Mouse (Mus musculus) embryonic facial prominence, embryonic 10.5 days (tissue): ENCODE measurements around the gene Smtn. TPM values are rescaled to one million over a fixed set of nuclear protein-coding genes. Genes with fewer than 3 reads are reported as not detected.

Experiments
- DNase-seq: peaks from one replicate; pipeline ENCODE4 v3.0.0-alpha.2; 2017; ENCODE audit warnings: low spot score
- H3K27ac ChIP-seq: fragments of 300-500 bp; sonication (generic); replicated peaks from 2 replicates; pipeline ENCODE4 v1.5.1; 2016; ENCODE audit warnings: mild to moderate bottlenecking
- H3K27me3 ChIP-seq: fragments of 300-500 bp; sonication (generic); replicated peaks from 2 replicates; pipeline ENCODE4 v1.6.1; 2016; ENCODE audit warnings: low read depth, mild to moderate bottlenecking; ENCODE audit not compliant: poor library complexity, severe bottlenecking
- H3K36me3 ChIP-seq: fragments of 300-500 bp; sonication (generic); replicated peaks from 2 replicates; pipeline ENCODE4 v1.6.1; 2016; ENCODE audit warnings: mild to moderate bottlenecking, moderate library complexity
- H3K4me1 ChIP-seq: fragments of 300-500 bp; sonication (generic); 2 replicates; pipeline ENCODE4 v1.6.1; 2016
- H3K4me3 ChIP-seq: fragments of 300-500 bp; sonication (generic); 2 replicates; pipeline ENCODE4 v1.5.1; 2016; ENCODE audit warnings: mild to moderate bottlenecking, moderate library complexity
- H3K9me3 ChIP-seq: fragments of 300-500 bp; sonication (generic); 2 replicates; pipeline ENCODE4 v1.6.1; 2016; ENCODE audit warnings: mild to moderate bottlenecking
- WGBS: fragments of 180-500 bp; shearing (Covaris S2); methylation state at CpG from one replicate; pipeline ENCODE4 v1.1.7; 2016; 5-methylcytosine and 5-hydroxymethylcytosine counted together
- polyA plus RNA-seq: library from polyadenylated mRNA; unstranded; fragments of >200 nt; fragmentation: Nextera tagmentation; extraction: Ambion mirVana; gene quantifications from 2 replicates; pipeline ENCODE4 v1.2.1, GENCODE M21; 2016

The Smtn gene
- polyA plus RNA-seq, 1 experiment from 2014 or later, result 42.6 TPM

DNA sequence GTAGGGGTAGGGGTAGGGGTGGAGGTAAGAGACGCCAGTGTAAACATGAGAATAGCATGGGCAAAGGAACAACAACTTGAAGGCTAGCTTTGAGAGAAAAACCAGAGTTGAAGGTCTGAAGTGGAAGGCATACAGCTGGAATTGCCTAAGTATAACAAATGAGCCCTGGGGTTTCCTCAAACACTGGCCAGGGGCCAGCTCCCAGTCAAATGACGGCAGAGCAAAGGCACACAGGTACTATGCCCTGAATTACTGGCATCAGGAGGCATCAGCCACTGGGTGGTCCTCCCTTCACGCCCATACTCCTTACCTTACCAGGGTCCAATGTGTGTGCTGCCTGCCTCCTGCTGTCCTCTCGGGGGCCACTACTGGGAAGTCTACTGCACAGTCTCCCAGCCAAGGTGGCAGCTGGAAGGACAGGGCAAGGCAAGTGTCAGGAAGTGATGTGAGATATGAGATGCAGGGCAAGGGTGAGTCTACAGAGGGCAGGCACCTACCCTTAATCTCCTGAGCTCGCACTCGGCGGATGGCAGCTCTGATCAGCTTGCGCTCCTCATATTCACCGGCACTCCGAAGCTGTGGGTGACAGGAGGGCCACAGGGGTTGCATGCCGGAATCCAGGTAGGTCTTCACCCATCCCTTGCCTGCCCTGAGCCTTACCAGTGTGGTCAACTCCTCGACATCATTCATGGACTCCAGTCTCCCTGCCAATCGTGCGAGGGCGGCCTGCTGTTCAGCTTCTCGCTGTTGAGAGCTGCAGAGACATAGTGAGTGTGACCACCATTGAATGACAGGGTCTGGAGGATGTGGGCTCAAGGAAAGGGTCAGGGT is 8.1 kb downstream of the Smtn start:
- Histone ChIP-seq H3K4me3 (no peak overlapping the region), H3K27me3 (no peaks in the 10 kb centered on the region), H3K9me3 (no peaks in the 10 kb centered on the region), H3K27ac (no peak overlapping the region), H3K36me3 (peaks cover 76% of the 10 kb centered on the region), H3K4me1 (peaks cover 28% of the 10 kb centered on the region)
- no peak for DNase-seq
- WGBS, result 90% methylated on average over 16 of the region's 16 CpGs

DNA sequence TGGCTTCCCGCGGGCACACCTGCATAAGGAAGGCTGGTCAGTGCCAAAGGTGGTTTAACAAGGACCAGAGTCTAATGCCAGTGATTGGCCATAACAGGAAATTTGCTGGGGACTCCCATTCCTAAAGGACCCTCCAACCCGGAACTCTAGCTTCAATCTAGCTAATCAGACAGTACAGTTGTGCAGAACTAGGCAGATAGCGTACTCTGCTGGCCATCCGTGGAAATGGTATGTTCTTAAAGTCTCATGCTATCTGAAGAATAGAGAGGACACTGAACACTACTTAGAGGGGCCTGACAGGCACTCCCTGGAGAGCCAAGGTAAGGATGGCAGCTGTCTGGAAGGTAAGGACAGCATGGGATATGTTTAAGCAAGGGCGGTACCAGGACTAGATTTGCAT is 8.8 kb downstream of the Smtn start:
- Histone ChIP-seq H3K36me3 (peaks cover 77% of the 10 kb centered on the region), H3K4me1 (peaks cover 21% of the 10 kb centered on the region), H3K4me3 (no peak overlapping the region), H3K27ac (no peak overlapping the region), H3K9me3 (no peaks in the 10 kb centered on the region), H3K27me3 (no peaks in the 10 kb centered on the region)
- 80% methylated on average over 6 of the region's 6 CpGs for WGBS
- DNase-seq, result no peak

DNA sequence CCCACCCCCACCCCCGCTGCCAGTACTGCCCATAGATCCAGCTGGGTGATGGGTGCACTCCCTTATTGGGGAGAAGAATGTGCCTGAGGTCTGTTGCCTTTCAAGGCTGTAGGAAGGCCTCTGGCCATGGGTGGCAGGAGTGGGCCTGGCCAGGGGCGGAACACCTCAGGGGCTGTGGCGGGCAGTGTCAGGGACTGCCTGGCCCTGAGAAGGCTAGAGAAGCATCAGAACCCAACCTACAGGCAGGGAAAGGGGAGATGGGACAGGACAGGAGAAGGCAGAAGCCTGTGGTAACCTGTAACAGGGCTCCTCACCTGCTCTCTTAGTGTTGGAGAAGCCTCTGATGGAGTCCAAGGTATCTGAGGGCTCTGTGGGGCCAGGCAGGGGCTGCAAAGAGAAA is 9.7 kb downstream of the Smtn start:
- WGBS, result 96% methylated on average over 3 of the region's 3 CpGs
- Histone ChIP-seq H3K27me3 (no peaks in the 10 kb centered on the region), H3K36me3 (peaks cover 86% of the 10 kb centered on the region)

DNA sequence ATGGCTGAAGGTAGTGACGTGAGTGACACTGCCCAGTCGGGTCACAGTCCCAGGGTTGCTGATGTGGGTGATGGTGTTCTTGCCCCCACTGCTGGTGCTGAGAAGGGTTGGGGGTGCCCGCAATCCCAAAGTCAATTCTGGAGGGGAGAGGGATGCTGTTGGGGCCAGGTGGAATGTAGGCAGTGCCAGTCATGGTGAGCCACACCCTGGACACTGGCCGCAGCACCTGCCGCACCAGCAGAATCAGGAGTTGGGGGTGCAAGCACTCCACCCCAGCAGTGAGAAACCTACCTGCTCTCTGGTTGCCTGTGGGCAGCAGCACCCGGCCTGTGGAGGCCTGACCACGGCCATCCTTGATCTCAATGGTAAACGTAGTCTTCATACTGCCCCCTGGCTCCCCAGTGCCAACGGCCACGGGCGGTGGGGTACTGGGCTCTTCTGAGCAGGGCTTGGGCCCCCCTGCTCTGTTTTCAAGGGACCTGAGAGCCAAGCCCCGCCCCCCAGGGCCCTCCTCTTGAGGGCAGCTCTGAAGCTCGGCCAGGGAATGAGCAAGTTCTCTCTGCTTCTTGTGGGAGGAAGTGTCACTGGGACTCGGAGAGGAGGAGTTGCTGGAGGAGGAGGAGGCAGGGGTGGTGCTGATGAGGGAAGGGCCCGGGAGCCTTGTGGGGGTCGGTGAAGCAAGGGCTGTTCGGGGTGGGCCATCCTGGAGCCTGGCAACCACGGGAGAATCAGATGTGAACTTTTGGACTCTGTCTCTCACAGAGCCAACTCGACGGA is 10.7 kb downstream of the Smtn start:
- Histone ChIP-seq H3K4me1 (peaks cover 4% of the 10 kb centered on the region), H3K9me3 (no peaks in the 10 kb centered on the region), H3K4me3 (no peak overlapping the region), H3K27ac (no peak overlapping the region), H3K27me3 (no peaks in the 10 kb centered on the region), H3K36me3 (peaks cover 97% of the 10 kb centered on the region)
- no peak for DNase-seq
- 83% methylated on average over 20 of the region's 20 CpGs for WGBS

More for the DNA sequence above, 9.7 kb downstream of the Smtn start:
- H3K4me1 ChIP-seq, result peaks cover 12% of the 10 kb centered on the region
- no peaks in the 10 kb centered on the region for H3K9me3 ChIP-seq
- H3K4me3 ChIP-seq, result no peak overlapping the region
- no peak overlapping the region for H3K27ac ChIP-seq
- no peak for DNase-seq

DNA sequence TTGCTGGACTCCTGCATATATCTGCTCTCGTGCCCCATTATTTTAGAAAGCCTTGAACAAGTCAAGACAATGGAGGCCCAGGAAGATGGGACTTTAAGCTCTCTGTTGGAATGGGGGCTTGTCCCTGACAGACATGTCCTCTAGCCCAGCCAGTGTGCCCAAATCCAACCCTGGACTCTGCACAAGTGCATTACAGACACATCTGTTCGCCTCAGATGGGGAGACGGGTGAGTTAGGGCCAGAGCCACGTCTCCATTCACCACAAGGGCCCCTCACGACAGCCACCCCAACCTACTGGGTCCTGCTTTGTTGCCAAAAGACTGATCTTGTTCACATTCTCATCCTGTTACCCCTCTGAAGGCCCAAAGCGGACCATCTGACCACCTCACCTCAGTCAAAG is 12.2 kb downstream of the Smtn start:
- Histone ChIP-seq H3K27me3 (no peaks in the 10 kb centered on the region), H3K27ac (no peak overlapping the region), H3K36me3 (peaks cover 100% of the 10 kb centered on the region), H3K4me3 (no peak overlapping the region), H3K9me3 (no peaks in the 10 kb centered on the region), H3K4me1 (0 out of 2 replicates have a peak, but pooled peaks cover 3% of the 10 kb centered on the region)
- no peak for DNase-seq
- WGBS, result 91% methylated on average over 6 of the region's 6 CpGs

DNA sequence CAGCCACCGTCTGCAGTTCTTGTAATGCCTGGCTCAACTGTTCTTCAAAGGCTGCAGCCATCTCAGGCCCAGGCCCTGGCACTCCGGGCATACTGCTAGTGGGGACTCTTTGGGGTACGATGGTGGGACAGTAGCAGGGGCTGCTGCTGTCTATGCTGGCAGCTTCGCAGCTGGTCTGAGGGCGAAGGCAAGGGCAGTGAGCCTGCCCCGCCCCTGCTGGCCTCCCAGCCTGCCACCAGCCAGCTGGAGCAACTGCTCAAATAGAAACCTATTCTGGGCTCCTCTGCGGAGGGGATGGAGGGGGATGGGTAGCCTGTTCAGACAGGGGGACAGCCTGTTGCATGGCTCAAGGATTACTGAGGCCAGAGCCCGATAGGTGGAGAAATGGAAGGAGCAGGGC is 12.6 kb downstream of the Smtn start:
- Histone ChIP-seq H3K27ac (no peak overlapping the region), H3K9me3 (no peaks in the 10 kb centered on the region), H3K36me3 (peaks cover 100% of the 10 kb centered on the region), H3K4me1 (0 out of 2 replicates have a peak, but pooled peaks cover 3% of the 10 kb centered on the region), H3K27me3 (no peaks in the 10 kb centered on the region), H3K4me3 (no peak overlapping the region)
- WGBS, result 85% methylated on average over 8 of the region's 8 CpGs
- no peak for DNase-seq

DNA sequence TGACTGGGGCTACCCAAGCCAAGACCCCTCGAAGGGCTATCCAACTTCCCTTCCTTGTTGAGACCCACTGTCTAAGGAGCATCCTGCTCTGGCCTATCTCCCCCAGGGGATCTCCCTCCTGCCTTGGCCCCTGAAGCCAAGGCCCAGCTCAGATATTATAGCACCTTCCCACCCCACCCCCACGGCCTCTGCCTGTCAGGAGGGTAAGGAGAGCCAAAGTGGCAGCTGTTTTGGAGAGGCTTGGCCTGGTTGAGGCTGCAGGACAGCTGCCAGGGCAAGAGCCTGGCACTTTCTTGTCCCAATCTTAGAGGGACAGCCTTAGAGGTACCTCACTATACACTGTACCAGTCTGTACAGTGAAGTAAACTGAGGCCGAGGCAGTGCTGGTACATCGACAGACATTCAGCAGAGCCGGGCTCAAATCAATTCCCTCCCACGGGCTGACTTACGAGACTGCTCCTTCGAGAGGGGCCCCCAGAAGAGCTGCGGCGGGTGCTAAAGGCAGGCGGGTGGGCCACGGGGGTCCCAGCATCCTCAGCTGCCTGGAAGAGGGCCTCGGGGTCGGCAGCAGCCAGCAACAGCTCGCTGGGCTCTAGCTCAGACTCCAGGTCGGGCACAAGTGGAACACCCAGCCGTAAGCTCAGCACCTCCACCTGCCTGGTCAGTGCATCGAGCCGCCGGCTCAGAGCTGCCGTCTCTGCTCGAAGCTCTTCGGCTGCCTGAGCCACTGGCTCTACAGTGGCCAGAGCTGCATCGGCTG is 13.3 kb downstream of the Smtn start:
- Histone ChIP-seq H3K4me3 (no peak overlapping the region), H3K36me3 (peaks cover 100% of the 10 kb centered on the region), H3K9me3 (no peaks in the 10 kb centered on the region), H3K27ac (no peak overlapping the region), H3K4me1 (0 out of 2 replicates have a peak, but pooled peaks cover 3% of the 10 kb centered on the region), H3K27me3 (no peaks in the 10 kb centered on the region)
- DNase-seq, result no peak
- 93% methylated on average over 24 of the region's 24 CpGs for WGBS

DNA sequence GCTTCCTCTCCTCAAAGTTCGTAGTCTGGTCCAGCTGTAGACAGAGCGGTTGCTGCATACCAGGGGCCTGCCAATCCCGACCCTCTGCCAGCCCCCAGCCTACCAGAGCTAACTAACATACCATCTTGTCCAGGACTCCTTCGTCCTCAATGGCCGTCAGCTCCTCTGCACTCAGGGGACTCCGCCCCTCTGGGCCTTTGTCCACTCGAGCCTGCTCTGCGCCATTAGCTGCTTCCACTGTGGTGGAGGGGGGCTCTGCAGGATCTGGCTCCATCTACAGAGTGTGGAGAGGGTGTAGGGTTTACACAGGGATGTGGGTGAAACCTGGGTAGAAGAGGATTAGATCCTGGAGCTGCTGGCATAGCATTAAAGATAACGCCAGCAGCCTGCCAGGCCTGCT is 14.2 kb downstream of the Smtn start:
- 0 out of 2 replicates have a peak, but pooled peaks cover 3% of the 10 kb centered on the region for H3K4me1 ChIP-seq
- no peaks in the 10 kb centered on the region for H3K9me3 ChIP-seq
- H3K4me3 ChIP-seq, result no peak overlapping the region
- peaks cover 100% of the 10 kb centered on the region for H3K36me3 ChIP-seq
- WGBS, result 82% methylated on average over 9 of the region's 9 CpGs
- DNase-seq, result no peak
- H3K27ac ChIP-seq, result no peak overlapping the region
- H3K27me3 ChIP-seq, result no peaks in the 10 kb centered on the region

DNA sequence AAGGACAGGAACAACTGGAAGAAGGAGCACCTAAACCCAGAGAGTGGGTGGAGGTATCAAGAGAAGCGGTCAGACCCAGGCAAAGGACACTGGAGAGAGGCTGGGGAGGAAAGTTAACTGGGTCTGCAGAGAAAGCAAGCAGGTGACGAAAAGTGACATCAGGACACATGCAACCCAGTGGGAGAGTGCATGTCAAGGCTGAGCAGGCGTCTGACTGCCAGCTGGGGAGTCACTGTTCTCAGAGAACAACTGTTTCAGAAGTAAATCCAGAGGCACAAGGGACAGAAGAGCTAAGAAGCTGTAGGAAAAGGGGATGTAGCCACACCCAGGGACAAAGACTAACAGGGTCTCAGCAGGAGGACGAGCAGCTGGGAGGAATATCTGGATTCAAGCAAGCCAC is 14.9 kb downstream of the Smtn start:
- Histone ChIP-seq H3K4me3 (no peak overlapping the region), H3K9me3 (no peaks in the 10 kb centered on the region), H3K36me3 (peaks cover 100% of the 10 kb centered on the region), H3K27ac (no peak overlapping the region), H3K4me1 (0 out of 2 replicates have a peak, but pooled peaks cover 3% of the 10 kb centered on the region), H3K27me3 (no peaks in the 10 kb centered on the region)
- 87% methylated on average over 4 of the region's 4 CpGs for WGBS
- DNase-seq, result no peak

DNA sequence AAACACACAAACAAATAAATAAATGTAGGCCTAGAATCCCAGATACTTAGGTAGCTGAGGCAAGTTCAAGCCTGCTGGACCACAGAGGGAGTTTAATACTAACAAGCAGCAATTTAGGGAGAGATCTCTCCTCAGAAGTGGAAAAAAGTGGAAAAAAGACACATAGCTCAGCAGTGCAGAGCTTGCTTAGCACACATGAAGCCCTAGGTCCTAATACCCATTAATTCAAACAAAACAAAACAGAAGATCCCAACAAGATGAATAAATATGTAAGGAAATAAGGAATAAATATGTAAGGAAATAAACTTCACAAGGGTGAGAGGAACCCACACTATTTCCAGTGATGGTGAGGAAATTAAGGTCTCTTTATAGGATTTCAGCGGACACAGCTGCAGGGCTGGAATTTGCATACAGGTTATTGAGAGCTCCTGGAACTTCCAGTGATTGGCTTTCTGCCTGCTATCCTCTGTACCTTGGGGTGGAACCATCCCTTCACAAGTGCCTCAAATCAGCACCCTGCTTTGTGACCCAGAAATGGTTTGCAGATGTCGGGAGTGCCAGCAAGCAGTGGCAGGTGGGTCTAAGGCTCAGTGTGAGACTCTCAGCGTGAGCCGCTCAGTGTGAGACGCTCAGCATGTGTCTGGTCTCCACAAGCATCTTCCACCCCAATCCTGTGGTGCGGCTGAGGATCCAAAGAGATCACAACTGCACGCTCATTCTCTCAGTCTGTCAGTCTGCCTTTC is 16.4 kb downstream of the Smtn start:
- no peaks in the 10 kb centered on the region for H3K9me3 ChIP-seq
- WGBS, result 86% methylated on average over 7 of the region's 7 CpGs
- H3K4me1 ChIP-seq, result 0 out of 2 replicates have a peak, but pooled peaks cover 3% of the 10 kb centered on the region
- H3K36me3 ChIP-seq, result peaks cover 100% of the 10 kb centered on the region
- no peak overlapping the region for H3K27ac ChIP-seq
- 0 out of 2 replicates have a peak, but pooled peaks cover 3% of the 10 kb centered on the region for H3K27me3 ChIP-seq
- no peak overlapping the region for H3K4me3 ChIP-seq
- DNase-seq, result no peak

DNA sequence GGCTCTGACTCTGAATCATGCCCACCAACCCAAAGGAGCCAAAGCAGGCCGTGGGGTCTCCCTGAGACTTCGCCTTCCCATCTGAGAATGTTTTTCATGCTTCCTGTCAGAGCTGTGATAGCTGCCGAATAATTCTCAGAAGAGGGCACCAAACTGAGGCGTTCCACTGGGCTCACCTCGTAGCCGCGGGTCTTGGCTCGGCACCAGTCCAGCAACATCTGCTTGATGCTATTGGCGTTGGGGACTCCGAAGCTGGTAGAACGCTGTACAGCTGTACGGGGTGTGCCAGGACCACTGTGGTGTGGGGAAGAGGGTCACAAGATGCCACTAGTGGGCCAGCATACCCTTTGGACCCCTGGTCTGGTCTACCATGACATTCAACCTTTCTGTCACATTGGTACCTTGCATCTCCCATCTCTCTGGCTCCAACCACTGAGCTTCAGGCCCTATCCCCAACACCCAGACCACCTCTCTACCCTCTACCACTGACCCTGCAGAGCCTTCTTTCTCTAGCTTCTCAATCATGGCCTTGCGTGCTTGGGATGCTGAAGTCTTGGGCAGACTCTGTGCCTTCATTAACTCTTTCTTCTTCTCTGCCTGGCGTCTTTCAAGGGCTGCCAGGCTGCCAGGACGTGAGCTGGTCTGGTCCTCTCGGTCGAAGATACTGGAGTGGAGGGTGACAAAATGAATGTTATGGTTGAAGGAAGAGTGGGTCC is 18.0 kb downstream of the Smtn start:
- peaks cover 6% of the 10 kb centered on the region for H3K4me1 ChIP-seq
- H3K27ac ChIP-seq, result no peak overlapping the region
- H3K27me3 ChIP-seq, result peaks cover 18% of the 10 kb centered on the region
- no peak overlapping the region for H3K4me3 ChIP-seq
- no peak for DNase-seq
- H3K9me3 ChIP-seq, result no peaks in the 10 kb centered on the region
- WGBS, result 92% methylated on average over 17 of the region's 17 CpGs
- peaks cover 85% of the 10 kb centered on the region for H3K36me3 ChIP-seq
